Mouse (Mus musculus): ENCODE results near the gene Fzd2.
A peak's percentile ranks its signal among the peaks of the same experiment; 100 is the strongest.

Gene Fzd2

GRCm38 (mm10) chr11:102604010-102604584, at the start of gene Fzd2:
Fzd2 (plus strand) TSS chr11:102604396.
- peak; percentile 87 to 91 for DNase-seq

DNA sequence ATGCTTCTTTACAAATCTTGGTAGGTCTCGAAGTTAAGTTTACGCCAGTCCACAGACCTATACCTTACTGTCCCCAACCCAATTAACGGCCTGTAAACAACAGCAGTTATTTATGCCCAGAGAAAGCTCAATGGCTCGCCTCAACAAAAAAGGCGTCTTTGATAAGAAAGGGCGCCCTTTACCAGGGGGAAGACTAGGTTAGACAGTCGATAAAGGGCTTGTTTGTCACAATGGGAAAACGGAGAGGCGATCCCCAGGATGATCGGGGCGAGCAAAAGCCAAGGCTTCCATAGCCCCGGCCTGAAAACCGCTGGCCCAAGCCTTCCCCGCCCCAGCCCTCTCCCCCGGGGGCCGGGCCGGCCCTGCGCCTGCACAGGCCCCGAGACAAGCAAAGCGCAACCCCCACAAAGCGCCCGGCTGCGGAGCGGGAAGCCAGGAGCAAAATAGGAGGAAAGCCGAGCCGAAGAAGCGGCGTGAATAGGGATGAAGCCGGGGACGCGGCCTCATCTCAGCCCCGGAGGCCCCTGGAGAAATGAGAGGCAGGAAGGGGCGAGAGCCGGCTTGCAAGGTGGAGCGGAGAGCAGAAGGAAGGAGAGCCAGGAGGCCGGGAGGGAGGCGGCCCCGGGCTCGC, 48.7 kb upstream of the Fzd2 start:
- no peak for DNase-seq

- DNase-seq, result peak; percentile 94 to 96
Measured at GRCm38 (mm10) chr11:102556031-102556715, 48.0 kb upstream of the Fzd2 start, which contains the start of gene Gpatch8. Gpatch8 (minus strand) TSS chr11:102556392.

- no peak for DNase-seq
Measured at GRCm38 (mm10) chr11:102556716-102557074, 47.5 kb upstream of the Fzd2 start.

GRCm38 (mm10) chr11:102557386-102557785, 46.8 kb upstream of the Fzd2 start:
- no peak for DNase-seq

DNA sequence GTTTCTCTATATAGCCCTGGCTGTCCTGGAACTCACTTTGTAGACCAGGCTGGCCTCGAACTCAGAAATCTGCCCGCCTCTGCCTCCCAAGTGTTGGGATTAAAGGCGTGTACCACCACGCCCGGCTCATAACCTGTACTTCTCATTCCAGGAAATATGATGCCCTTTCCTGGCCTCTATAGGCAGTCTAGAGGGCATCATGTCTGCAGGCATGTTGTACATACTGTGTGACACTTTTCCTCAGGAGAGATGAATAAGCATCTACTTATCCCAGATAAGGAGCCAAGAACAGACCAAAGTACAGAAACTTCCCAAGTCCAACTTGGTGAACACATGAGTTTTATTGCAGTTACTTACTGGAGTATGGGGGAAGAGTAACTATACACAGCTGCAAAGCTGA, 45.5 kb upstream of the Fzd2 start:
- no peak for DNase-seq

DNA sequence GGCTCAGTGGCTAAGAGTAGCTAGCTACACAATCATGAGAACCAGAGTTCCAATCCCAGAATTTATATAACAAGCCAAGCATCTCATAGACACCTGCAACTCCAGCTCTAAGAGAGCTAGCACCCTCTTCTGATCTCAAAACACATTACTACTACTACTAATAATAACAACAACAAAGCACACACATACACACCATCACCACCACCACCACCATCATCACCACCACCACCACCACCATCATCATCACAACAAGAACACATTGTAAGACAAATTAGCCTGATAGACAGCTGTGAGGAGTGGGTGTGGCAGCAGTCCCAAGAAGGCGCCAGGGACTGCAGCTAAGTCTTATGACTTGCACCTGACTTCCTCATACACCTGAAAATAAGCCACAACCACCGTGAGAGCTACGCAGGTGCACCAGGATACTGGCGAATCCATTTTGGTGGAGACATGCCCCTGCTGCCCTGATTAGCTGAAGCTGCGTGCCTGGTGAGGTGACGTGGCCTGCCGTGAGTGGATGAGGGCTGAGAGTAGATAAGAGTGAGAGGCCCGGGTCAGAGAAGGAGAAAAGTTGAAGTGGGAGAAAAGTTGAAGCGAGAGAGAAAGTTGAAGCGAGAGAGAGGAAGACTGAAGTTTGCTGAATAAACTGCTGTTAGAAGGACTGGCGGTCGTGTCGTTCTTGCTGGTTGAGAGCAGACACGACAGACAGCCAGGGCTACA, 39.1 kb upstream of the Fzd2 start:
- DNase-seq, result peak; percentile 36 to 45

DNA sequence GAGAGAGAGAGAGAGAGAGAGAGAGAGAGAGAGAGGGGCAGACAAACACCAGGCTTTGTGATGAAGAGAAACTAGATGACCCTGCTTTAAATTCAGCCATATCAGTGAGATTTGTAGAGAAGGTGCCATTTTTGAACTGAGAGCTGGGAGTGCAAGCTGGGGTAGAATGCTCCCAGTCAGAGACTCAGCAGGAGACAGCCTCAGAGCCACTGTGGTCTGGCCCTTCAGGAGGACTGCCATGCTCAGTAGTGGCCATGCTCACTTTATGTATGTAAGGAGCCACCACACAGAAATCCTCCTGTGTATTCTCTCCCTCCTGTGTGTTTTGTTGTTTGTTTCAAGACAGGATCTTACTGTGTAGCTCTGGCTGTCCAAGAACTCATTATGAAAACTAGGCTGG, 38.5 kb upstream of the Fzd2 start:
- no peak for DNase-seq

- no peak for DNase-seq
Measured at GRCm38 (mm10) chr11:102566290-102566689, 37.9 kb upstream of the Fzd2 start.

- DNase-seq, result no peak
Measured at GRCm38 (mm10) chr11:102567157-102567556, 37.0 kb upstream of the Fzd2 start.

- no peak for DNase-seq
Measured at GRCm38 (mm10) chr11:102567723-102568122, 36.5 kb upstream of the Fzd2 start.

GRCm38 (mm10) chr11:102568191-102568590, 36.0 kb upstream of the Fzd2 start:
- DNase-seq, result no peak

- no peak for DNase-seq
Measured at GRCm38 (mm10) chr11:102568756-102569377, 35.3 kb upstream of the Fzd2 start.

DNA sequence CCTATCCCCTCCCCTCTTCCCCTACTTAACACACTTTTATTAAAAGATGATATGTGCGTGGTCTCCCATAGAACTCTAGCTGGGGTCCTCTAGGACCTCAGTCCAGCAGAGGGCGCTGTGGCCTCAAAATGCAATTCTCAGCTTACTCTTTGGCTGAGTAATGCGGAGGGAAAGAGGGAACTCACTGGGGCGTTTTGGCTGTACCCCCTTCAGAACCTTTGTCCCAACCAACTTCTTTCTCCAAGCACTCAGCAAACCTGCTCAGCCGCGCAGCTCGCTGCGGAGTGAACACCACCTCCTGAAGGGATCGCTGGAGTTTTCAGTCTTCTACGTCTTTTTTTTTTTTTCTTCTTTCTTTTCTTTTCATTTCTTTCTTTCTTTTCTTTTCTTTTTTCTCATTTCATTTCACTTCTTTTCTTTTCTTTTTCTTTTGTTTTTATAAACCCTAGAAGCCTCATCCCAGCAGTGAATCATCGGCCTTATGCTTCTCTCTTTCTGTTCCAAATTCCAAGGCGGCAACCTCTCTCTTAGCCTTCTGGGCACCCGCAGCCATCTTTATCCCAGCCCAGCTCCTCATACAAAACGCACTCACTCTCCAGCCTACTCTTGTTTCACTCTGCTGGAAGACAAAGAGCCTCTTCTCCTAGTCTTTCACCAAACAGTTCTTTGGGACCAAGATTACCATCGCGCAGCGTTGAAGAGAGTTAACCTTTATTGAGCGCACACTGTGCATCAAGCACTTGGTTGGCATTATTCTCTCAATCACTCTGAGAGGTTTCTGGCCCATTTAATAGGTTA, 31.1 kb upstream of the Fzd2 start:
- DNase-seq, result peak; percentile 79 to 82

- DNase-seq, result no peak
Measured at GRCm38 (mm10) chr11:102575034-102575433, 29.2 kb upstream of the Fzd2 start.

GRCm38 (mm10) chr11:102576050-102576754, 28.0 kb upstream of the Fzd2 start:
- DNase-seq, result peak in 1 of 2 experiments; percentile 20

- peak; percentile 83 to 86 for DNase-seq
Measured at GRCm38 (mm10) chr11:102578341-102579118, 25.7 kb upstream of the Fzd2 start.

GRCm38 (mm10) chr11:102579165-102580033, 24.8 kb upstream of the Fzd2 start, which contains the start of gene Gm11627:
Gm11627 (minus strand) TSS chr11:102579461.
- DNase-seq, result peak in 1 of 2 experiments; percentile 19

GRCm38 (mm10) chr11:102580034-102580330, 24.2 kb upstream of the Fzd2 start:
- no peak for DNase-seq
